Mouse (Mus musculus) cerebellum, adult 2 months (tissue): ENCODE measurements around the gene Rbpj. TPM values are rescaled to one million over a fixed set of nuclear protein-coding genes. Genes with fewer than 3 reads are reported as not detected.

Source experiments
- DNase-seq, 2 experiments: peaks; one replicate each; pipeline ENCODE4 v3.0.0; 2021
- H3K27ac ChIP-seq: fragments of 200-500 bp; 2 replicates; pipeline ENCODE4 v1.5.1; 2012; ENCODE audit warnings: low read length, control low read depth, inconsistent platforms; ENCODE audit not compliant: insufficient read depth
- H3K27me3 ChIP-seq: fragments of 200-500 bp; 2 replicates; pipeline ENCODE4 v1.6.1; 2012; ENCODE audit warnings: inconsistent platforms, mild to moderate bottlenecking, low read length, moderate library complexity; ENCODE audit not compliant: control insufficient read depth, insufficient read depth
- H3K4me1 ChIP-seq: fragments of 200-500 bp; 2 replicates; pipeline ENCODE4 v1.6.1; 2011; ENCODE audit warnings: low read length; ENCODE audit not compliant: control insufficient read depth, insufficient read depth
- H3K4me3 ChIP-seq: fragments of 200-500 bp; replicated peaks from 2 replicates; pipeline ENCODE3; 2011; ENCODE audit warnings: mild to moderate bottlenecking, low read depth, low read length, control low read depth; ENCODE audit not compliant: insufficient read depth
- CTCF ChIP-seq: fragments of 200-500 bp; IDR thresholded peaks from 2 replicates; pipeline ENCODE4 v1.5.1; 2011; ENCODE audit warnings: low read depth, mild to moderate bottlenecking, control low read depth, low read length, moderate library complexity, borderline replicate concordance; ENCODE audit not compliant: insufficient read depth
- POLR2A ChIP-seq: fragments of 200-500 bp; IDR thresholded peaks from 2 replicates; pipeline ENCODE4 v1.6.1; 2011; ENCODE audit warnings: low read length, control low read depth, borderline replicate concordance; ENCODE audit not compliant: insufficient read depth
- WGBS: fragments of 180-500 bp; shearing (Covaris S2); methylation state at CpG from one replicate; pipeline ENCODE4 v1.1.7; 2018; 5-methylcytosine and 5-hydroxymethylcytosine counted together
- polyA plus RNA-seq: library from polyadenylated mRNA; depleted of rRNA; stranded (reverse); fragments of >200 nt; gene quantifications from 2 replicates; pipeline ENCODE4 v1.2.3, GENCODE M21; 2012

Gene Rbpj
- polyA plus RNA-seq, 1 experiment, result 19.6 TPM

DNA sequence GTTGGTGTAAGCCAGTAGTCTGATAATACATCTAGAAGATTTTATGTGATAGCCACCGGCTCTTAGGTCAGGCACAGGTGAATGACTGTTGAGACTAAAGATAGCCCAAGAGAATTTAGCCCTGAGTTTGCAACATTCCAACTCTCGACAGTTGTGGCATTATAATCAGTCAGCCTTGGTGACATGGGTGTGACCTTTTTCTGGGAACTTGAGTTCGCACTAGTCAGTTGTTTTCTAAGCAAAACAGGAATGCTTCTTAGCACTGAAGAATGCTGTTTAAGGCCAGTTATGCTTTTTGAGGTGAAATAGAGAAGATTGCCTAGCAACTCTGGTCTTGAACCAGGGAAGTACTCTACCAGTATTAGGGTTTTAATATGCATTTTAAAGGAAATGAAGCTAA, 170.8 kb downstream of the Rbpj start:
- TF ChIP-seq POLR2A (no peak), CTCF (no peak)
- Histone ChIP-seq H3K27ac (no peak overlapping the region), H3K27me3 (no peaks in the 10 kb centered on the region), H3K4me3 (no peak overlapping the region), H3K4me1 (peaks cover 4% of the 10 kb centered on the region; the same call in 1 of the 2 replicates)
- no peak for DNase-seq
- WGBS, result 89% methylated on average over 3 of the region's 3 CpGs

DNA sequence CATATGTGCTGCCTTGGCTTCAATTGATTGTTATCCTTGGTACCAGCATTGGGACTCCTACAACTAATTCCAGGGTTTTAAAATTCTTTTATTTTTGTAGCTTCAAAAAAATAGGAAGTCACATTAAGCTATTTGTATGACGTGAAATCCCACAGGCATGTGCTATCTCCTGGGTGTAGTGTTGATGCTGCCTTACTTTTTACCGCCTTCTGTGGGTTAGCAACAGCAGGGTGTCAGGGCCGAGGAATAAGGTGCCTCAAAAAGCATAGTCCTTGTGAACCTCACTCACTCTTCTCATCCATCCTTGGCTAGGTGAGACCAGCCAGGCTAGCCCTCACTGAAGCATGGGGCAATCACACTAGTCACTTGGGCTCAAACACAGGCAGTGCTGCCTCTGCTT, 171.3 kb downstream of the Rbpj start:
- no peak for TF ChIP-seq POLR2A
- no peak for TF ChIP-seq CTCF
- 83% methylated on average over 3 of the region's 3 CpGs for WGBS
- no peak for DNase-seq
- no peaks in the 10 kb centered on the region for H3K27me3 ChIP-seq
- H3K27ac ChIP-seq, result no peak overlapping the region
- peaks cover 4% of the 10 kb centered on the region; the same call in 1 of the 2 replicates for H3K4me1 ChIP-seq
- no peak overlapping the region for H3K4me3 ChIP-seq

DNA sequence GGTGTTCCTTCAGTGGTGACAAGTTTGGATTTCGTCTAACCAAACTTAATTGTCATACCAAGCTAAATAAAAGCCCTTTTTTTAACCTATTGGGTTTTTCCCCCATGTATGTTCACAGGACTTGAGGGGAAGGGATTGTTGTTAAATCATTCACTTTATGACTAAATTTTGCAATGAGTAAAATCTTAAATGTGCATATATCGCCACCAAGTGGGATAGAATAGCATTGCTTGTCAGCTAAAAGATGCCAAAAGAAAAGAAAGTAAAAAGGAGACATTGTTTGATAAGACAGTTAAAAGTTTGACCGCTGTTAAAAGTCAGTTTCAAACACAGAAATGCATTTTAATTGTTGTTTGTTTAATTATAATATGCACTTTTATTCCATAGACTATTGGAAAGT, 172.7 kb downstream of the Rbpj start:
- no peaks in the 10 kb centered on the region for H3K27me3 ChIP-seq
- 70% methylated on average over 3 of the region's 3 CpGs for WGBS
- no peak for DNase-seq

DNA sequence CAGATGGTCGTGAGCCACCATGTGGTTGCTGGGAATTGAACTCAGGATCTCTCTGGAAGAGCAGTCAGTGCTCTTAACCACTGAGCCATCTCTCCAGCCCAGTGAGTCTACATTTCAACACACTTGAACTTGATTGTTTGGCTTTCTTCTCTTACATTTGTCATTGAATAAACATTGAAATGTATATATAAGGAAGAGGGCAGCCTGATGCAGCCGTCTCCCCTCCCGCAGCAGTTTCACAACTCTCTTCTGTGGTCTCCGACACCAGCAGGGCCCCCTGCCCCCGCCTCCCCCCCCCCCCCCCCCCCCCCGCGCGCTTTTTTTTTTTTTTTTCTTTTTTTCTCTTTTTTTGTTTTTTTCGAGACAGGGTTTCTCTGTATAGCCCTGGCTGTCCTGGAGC, 180.7 kb downstream of the Rbpj start:
- no peaks in the 10 kb centered on the region for H3K4me1 ChIP-seq
- TF ChIP-seq CTCF (no peak), POLR2A (no peak)
- 91% methylated on average over 6 of the region's 9 CpGs for WGBS
- no peak overlapping the region for H3K4me3 ChIP-seq
- H3K27me3 ChIP-seq, result no peaks in the 10 kb centered on the region
- H3K27ac ChIP-seq, result no peak overlapping the region
- no peak for DNase-seq

More for the DNA sequence above, 172.7 kb downstream of the Rbpj start:
- Histone ChIP-seq H3K4me1 (peaks cover 4% of the 10 kb centered on the region; the same call in 1 of the 2 replicates), H3K27ac (no peak overlapping the region), H3K4me3 (no peak overlapping the region)
- TF ChIP-seq CTCF, result no peak; the same call in 1 of the 2 replicates
- no peak for TF ChIP-seq POLR2A

DNA sequence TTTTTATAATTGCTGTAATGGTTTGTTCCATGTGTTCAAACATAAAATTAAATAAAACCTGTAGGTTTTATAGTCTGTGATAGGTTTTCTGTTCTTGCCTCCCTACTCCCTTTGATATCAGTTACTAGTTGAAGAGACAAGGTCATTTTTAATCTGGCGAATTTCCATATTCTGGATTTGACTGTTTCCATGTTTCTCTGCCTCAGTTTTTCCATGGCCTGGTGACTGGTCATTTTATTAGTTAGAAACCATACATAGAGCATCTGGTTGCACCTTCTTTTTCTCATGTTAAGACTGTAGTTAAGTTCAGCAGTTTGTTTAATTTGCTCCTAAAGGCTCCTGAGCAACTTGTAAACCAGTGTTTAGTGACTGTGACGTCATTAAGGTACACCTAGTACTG, 181.4 kb downstream of the Rbpj start:
- H3K4me1 ChIP-seq, result no peaks in the 10 kb centered on the region
- 95% methylated on average over 2 of the region's 2 CpGs for WGBS

DNA sequence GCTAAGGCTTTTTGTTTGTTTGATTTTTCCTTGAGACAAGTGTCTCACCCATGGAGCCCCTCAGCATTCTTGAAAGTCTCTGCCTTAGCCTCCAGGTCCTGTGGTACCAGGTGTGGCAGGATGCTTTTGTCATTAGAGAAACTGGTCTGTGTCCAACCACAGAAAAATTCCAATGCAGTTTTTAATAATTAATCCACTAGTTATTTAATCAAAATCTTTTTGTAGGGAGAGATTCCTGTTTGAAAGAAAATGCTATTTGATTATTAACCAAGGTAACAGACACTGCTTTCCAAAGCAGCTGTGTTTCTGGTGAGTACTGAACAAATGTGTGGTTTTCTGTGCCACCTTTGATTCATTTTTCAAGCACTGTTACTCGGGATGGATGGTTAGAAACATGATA, 190.6 kb downstream of the Rbpj start:
- H3K4me3 ChIP-seq, result no peak overlapping the region
- no peaks in the 10 kb centered on the region for H3K4me1 ChIP-seq
- TF ChIP-seq CTCF (no peak), POLR2A (no peak)
- no peak overlapping the region for H3K27ac ChIP-seq
- no peak for DNase-seq
- H3K27me3 ChIP-seq, result no peaks in the 10 kb centered on the region
- WGBS, result 11% methylated on average over 1 of the region's 1 CpGs

More for the DNA sequence above, 181.4 kb downstream of the Rbpj start:
- Histone ChIP-seq H3K27me3 (no peaks in the 10 kb centered on the region), H3K4me3 (no peak overlapping the region), H3K27ac (no peak overlapping the region)
- no peak for DNase-seq
- TF ChIP-seq CTCF (no peak), POLR2A (no peak)

DNA sequence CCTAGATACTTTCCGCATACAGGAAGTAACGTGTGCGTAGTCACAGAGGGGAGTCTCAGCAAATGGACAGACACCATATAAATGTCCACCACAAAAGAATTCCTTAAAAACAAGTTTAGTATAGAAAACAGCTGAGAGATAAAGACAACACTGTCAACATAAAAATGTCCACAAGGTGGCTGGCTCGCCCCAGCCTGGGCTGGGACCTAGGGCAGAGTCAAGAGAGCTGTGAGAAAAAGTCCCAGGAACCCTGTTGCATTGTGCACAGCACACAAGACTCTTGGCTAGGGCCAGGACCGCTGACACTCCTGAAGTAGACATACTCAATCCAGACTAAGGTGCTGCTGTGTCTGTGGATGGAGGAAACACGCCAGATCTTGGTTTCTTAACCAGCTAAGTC, 192.0 kb downstream of the Rbpj start:
- TF ChIP-seq POLR2A, result no peak
- TF ChIP-seq CTCF, result peak; percentile 27; the same call in 1 of the 2 replicates
- no peaks in the 10 kb centered on the region for H3K4me1 ChIP-seq
- no peak overlapping the region for H3K27ac ChIP-seq
- H3K4me3 ChIP-seq, result no peak overlapping the region
- DNase-seq, result peak in 1 of 2 experiments; percentile 4
- WGBS, result 67% methylated on average over 6 of the region's 6 CpGs
- no peaks in the 10 kb centered on the region for H3K27me3 ChIP-seq

DNA sequence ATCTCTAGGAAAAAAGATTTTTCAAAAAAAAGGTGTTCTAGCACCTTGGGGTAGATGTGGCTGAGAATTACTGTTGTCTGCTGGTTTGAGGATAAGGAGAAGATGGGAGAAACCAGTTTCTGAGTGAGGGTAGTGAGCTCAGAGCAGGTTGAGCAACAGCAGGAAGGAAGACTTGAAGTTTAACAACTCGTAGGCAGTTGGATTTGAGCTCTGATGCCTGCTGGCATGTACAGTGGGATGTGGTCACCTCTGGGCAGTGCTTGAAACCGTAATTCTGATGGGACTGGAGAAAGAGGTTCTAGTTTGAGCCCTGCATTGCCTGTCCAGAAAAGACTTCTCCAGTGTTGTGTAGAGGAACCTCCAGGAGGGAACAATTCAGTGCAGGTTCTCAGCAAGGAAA, 195.6 kb downstream of the Rbpj start:
- Histone ChIP-seq H3K4me1 (no peaks in the 10 kb centered on the region), H3K27me3 (no peaks in the 10 kb centered on the region), H3K4me3 (no peak overlapping the region), H3K27ac (no peak overlapping the region)
- TF ChIP-seq POLR2A (no peak), CTCF (no peak)
- 76% methylated on average over 2 of the region's 2 CpGs for WGBS
- no peak for DNase-seq
